Mouse (Mus musculus) neural tube, embryonic 11.5 days (tissue): Measurements from ENCODE around the gene Omp. TPM values are rescaled to one million over a fixed set of nuclear protein-coding genes. Genes with fewer than 3 reads are reported as not detected.

Source experiments
- ATAC-seq: fragments of 200-750 bp; cut with Nextera tagmentation; 2 replicates; pipeline ENCODE4 v1.8.0; 2017; ENCODE audit warnings: moderate number of reproducible peaks, mild to moderate bottlenecking, moderate TSS enrichment, moderate library complexity; ENCODE audit not compliant: insufficient read depth, low FRiP score, low TSS enrichment
- DNase-seq: peaks from one replicate; pipeline ENCODE4 v3.0.0-alpha.2; 2015; ENCODE audit warnings: low spot score
- H3K27ac ChIP-seq: fragments of 300-500 bp; sonication (generic); 2 replicates; pipeline ENCODE4 v1.5.1; 2014; ENCODE audit warnings: low read depth, mild to moderate bottlenecking, low read length
- H3K27me3 ChIP-seq: fragments of 300-500 bp; sonication (generic); 2 replicates; pipeline ENCODE4 v1.6.1; 2014; ENCODE audit warnings: mild to moderate bottlenecking, low read length, mixed read lengths; ENCODE audit not compliant: control insufficient read depth, insufficient read depth
- H3K36me3 ChIP-seq: fragments of 300-500 bp; sonication (generic); 2 replicates; pipeline ENCODE4 v1.6.1; 2014; ENCODE audit warnings: mild to moderate bottlenecking, low read length, moderate library complexity, mixed read lengths; ENCODE audit not compliant: control insufficient read depth, insufficient read depth
- H3K4me1 ChIP-seq: fragments of 300-500 bp; sonication (generic); 2 replicates; pipeline ENCODE4 v1.6.1; 2014; ENCODE audit warnings: low read length, mixed read lengths; ENCODE audit not compliant: control insufficient read depth, insufficient read depth
- H3K4me2 ChIP-seq: fragments of 300-500 bp; sonication (generic); 2 replicates; pipeline ENCODE4 v1.6.1; 2014; ENCODE audit warnings: low read depth, mild to moderate bottlenecking, moderate library complexity
- H3K4me3 ChIP-seq: fragments of 300-500 bp; sonication (generic); 2 replicates; pipeline ENCODE4 v1.5.1; 2014; ENCODE audit warnings: low read depth, low read length
- H3K9ac ChIP-seq: fragments of 300-500 bp; sonication (generic); 2 replicates; pipeline ENCODE4 v1.6.1; 2014; ENCODE audit warnings: mild to moderate bottlenecking, low read length
- H3K9me3 ChIP-seq: fragments of 300-500 bp; sonication (generic); 2 replicates; pipeline ENCODE4 v1.6.1; 2016; ENCODE audit warnings: low read length; ENCODE audit not compliant: control insufficient read depth
- WGBS: fragments of 180-500 bp; shearing (Covaris S2); extraction: QIAGEN DNeasy Blood & Tissue Kit; methylation state at CpG from one replicate; pipeline ENCODE4 v1.1.7; 2014; 5-methylcytosine and 5-hydroxymethylcytosine counted together
- polyA plus RNA-seq: library from polyadenylated mRNA; unstranded; fragments of >200 nt; fragmentation: Nextera tagmentation; extraction: Ambion mirVana; gene quantifications from 2 replicates; pipeline ENCODE4 v1.2.1, GENCODE M21; 2014

The Omp gene
- polyA plus RNA-seq, 1 experiment from 2014 or later = 0.24 TPM

DNA sequence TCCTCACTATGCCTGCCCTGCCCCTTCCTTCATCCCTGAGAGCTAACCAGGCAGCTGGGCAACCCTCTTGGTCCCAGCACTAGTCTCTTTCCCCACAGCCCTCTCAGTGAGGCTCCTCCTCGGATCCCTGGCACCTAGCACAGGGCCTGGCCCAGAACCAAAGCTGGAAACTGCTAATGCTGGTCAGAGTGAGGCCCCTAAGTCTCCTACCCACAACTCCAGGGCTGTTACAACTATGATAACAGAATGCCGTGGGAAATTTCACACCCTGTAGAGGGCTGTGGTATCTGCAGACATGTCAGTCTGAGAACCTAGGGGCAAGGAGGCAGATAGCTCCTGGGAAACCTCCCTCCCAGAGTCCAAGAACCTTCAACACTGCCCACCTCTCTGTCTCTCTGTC is 4.7 kb downstream of the Omp start:
- Histone ChIP-seq H3K9ac (no peak overlapping the region), H3K36me3 (no peaks in the 10 kb centered on the region), H3K9me3 (no peaks in the 10 kb centered on the region), H3K4me1 (no peaks in the 10 kb centered on the region), H3K4me3 (no peak overlapping the region), H3K27ac (no peak overlapping the region), H3K4me2 (no peak overlapping the region), H3K27me3 (no peaks in the 10 kb centered on the region)
- 47% methylated on average over 2 of the region's 2 CpGs for WGBS
- ATAC-seq (no peak), DNase-seq (no peak)

DNA sequence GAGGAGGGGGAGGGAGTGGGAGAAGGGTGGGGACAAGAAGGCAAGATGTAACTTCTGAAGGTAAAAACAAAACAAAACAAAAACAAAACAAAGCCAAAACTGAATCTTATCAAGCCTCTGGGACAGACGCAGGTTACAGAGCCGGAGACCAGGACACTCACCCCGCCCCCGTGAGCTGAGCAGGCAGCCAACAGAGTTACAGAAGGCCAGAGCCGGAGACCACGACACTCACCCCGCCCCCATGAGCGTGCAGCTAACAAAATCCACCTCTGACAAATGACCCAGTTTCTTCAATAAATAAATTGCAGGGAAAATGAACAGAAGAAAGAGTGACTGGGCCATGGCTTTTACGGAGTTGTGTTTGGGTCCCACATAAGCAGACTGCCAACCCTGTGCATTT is 6.1 kb downstream of the Omp start:
- WGBS = 32% methylated on average over 9 of the region's 9 CpGs
- H3K4me2 ChIP-seq = no peak overlapping the region
- H3K9ac ChIP-seq = no peak overlapping the region
- ATAC-seq = no peak
- no peaks in the 10 kb centered on the region for H3K27me3 ChIP-seq
- no peaks in the 10 kb centered on the region for H3K36me3 ChIP-seq
- no peaks in the 10 kb centered on the region for H3K9me3 ChIP-seq
- no peaks in the 10 kb centered on the region for H3K4me1 ChIP-seq
- no peak for DNase-seq
- no peak overlapping the region for H3K4me3 ChIP-seq
- H3K27ac ChIP-seq = no peak overlapping the region

DNA sequence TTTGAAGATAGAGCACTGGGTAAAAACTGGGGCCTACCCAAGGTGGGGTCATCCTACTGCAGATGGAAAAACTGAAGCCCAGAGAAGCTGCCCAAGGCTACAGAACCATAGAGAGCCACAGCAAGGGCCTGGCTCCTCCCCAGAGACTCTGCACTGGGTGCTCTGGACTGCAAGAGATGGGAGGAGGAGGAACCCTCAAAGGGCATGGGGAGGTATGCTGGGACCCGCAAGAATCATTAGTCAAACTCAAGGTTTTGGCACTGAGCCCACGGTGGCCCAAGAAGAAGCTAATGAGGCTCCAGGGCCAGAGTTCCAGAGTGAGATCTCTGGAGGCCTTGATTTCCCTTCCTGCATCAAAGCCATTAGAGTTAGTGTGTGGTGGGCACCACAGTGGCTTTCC is 7.3 kb downstream of the Omp start:
- DNase-seq = no peak
- H3K27ac ChIP-seq = no peak overlapping the region
- no peaks in the 10 kb centered on the region for H3K4me1 ChIP-seq
- H3K4me3 ChIP-seq = no peak overlapping the region
- no peaks in the 10 kb centered on the region for H3K36me3 ChIP-seq
- no peak overlapping the region for H3K4me2 ChIP-seq
- H3K9ac ChIP-seq = no peak overlapping the region
- no peaks in the 10 kb centered on the region for H3K27me3 ChIP-seq
- WGBS = 87% methylated on average over 2 of the region's 2 CpGs
- no peak for ATAC-seq
- no peaks in the 10 kb centered on the region for H3K9me3 ChIP-seq

DNA sequence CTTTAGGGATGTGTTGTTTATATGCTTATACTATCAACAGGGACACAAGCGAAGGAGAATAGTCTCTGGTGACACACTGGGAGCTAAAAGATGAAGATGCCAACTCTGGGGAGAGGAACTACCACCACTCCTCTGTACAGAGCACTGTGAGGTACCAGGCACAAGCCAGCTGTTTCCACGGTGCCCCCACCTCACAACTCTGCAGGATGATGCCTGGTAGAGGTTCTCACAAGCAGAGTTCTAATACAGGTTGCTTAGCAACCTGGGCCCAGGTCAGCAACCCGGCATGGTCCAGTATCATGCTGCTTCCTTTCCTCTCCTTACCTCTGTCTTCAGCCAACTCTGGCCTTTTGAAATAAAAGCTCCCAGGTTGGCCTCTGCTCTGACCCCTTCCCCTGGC is 7.7 kb downstream of the Omp start:
- Histone ChIP-seq H3K9ac (no peak overlapping the region), H3K27ac (no peak overlapping the region), H3K4me1 (no peaks in the 10 kb centered on the region), H3K4me2 (no peak overlapping the region), H3K4me3 (no peak overlapping the region), H3K9me3 (no peaks in the 10 kb centered on the region), H3K36me3 (no peaks in the 10 kb centered on the region), H3K27me3 (no peaks in the 10 kb centered on the region)
- DNase-seq = no peak
- ATAC-seq = no peak
- WGBS = 52% methylated on average over 3 of the region's 3 CpGs

DNA sequence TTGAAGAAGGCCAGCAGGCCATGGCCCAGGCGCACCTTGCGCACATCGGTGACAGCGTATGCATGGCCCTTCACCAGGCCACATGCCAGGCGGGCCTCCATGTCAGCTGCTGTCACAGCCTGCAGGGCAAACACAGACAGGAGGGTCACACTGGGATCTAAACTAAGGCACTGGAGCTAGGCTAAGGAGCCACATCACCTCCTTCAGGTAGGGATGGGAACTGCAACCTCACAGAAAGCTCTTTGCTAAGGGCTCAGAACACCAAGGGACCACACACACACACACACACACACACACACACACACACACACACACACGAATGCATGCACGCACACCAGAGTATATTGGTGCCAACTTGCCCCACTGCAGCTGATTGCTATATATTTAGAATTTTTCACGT is 13.6 kb downstream of the Omp start:
- H3K27me3 ChIP-seq = no peaks in the 10 kb centered on the region
- ATAC-seq (no peak), DNase-seq (no peak)
- H3K9me3 ChIP-seq = no peaks in the 10 kb centered on the region
- WGBS = 89% methylated on average over 8 of the region's 8 CpGs
- no peaks in the 10 kb centered on the region for H3K4me1 ChIP-seq
- H3K4me3 ChIP-seq = no peak overlapping the region
- H3K27ac ChIP-seq = no peak overlapping the region
- no peak overlapping the region for H3K9ac ChIP-seq
- no peaks in the 10 kb centered on the region for H3K36me3 ChIP-seq
- H3K4me2 ChIP-seq = no peak overlapping the region

DNA sequence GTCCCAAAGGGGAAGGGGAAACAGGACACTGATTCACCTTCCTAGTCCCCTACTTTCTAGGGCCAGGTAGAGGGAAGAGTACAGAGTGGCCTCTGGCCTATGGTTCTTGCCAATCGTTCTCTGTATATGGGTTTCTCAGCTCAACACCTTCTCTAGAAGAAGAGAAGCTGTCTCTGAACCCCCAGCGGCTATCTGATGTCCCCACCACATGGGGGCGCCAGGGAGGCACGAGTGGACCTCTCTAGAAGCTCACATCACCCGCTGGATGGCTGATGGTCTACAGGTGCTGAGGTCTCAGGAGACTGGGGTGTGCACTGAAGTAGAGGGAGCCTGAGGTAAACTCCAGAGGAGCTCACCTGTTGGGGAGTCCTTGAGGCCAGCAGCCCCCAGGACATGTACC is 19.8 kb downstream of the Omp start:
- Histone ChIP-seq H3K4me2 (no peak overlapping the region), H3K4me1 (no peaks in the 10 kb centered on the region), H3K27ac (no peak overlapping the region), H3K27me3 (no peaks in the 10 kb centered on the region), H3K9ac (no peak overlapping the region), H3K4me3 (no peak overlapping the region), H3K9me3 (no peaks in the 10 kb centered on the region), H3K36me3 (no peaks in the 10 kb centered on the region)
- DNase-seq (no peak), ATAC-seq (no peak)
- 43% methylated on average over 5 of the region's 5 CpGs for WGBS

DNA sequence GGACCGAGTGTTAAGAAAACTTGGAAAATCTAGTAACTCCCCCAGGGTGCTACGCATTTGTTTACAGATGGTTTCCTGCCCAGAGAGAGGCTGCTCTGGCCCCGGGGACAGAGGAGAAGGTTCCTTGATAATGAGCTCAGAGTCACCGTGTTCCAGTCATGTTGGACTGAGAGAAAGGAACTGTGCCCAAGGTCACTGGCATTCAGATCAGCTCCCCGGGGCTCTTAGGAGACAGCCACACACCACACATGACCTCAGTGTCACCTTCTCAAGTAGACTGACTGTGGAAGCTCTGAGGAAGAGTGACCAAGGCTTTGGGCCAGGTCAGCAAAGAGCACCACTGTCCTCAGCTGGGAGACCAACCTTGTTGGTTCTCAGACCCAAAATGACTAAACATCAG is 20.6 kb downstream of the Omp start:
- Histone ChIP-seq H3K4me3 (no peak overlapping the region), H3K4me2 (no peak overlapping the region), H3K36me3 (no peaks in the 10 kb centered on the region), H3K4me1 (no peaks in the 10 kb centered on the region), H3K27ac (no peak overlapping the region), H3K9ac (no peak overlapping the region), H3K27me3 (no peaks in the 10 kb centered on the region), H3K9me3 (no peaks in the 10 kb centered on the region)
- 69% methylated on average over 5 of the region's 5 CpGs for WGBS
- DNase-seq (no peak), ATAC-seq (no peak)

DNA sequence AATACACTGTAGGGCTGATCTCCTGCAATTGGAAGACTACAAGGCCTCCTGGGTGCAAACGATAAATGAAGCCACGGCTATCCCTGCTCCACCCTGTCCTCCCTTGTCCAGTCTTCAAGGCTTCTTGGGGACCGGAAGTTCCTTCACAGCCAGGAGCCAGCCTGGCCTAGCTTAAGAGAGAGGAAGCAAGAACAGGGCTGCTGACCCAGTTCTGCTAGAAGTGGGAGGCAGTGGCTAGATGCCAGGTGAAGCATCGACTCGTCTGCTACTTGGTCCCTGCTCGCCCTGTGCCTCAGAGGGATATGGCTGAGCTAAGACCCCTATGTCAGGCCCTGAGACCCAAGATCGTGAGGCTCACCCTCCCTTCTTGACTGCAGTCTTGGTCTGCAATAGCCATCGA is 23.6 kb downstream of the Omp start:
- 85% methylated on average over 8 of the region's 8 CpGs for WGBS
- no peak overlapping the region for H3K4me2 ChIP-seq
- H3K27me3 ChIP-seq = no peaks in the 10 kb centered on the region
- H3K36me3 ChIP-seq = no peaks in the 10 kb centered on the region
- DNase-seq (no peak), ATAC-seq (no peak)
- H3K4me3 ChIP-seq = no peak overlapping the region
- no peaks in the 10 kb centered on the region for H3K4me1 ChIP-seq
- no peaks in the 10 kb centered on the region for H3K9me3 ChIP-seq
- H3K27ac ChIP-seq = no peak overlapping the region
- H3K9ac ChIP-seq = no peak overlapping the region

DNA sequence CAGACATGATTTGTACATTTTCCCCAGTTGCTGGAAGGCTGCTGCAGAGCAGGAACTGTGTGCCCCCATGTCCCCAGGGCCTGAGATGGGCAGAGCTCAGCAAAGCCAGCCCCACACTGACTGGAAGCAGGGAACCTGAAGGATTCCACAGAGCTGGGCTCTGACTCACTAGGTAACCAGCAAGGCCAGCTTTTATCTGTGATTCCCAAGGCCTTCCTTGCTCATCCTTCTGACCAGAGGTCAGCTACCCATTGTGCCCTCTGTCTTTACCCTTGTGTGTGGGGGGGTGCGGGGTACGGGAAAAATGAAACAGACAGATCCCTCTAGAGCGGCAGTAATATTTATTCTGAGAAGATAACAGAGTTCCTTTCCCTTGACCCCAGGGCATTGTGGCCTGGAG is 24.1 kb downstream of the Omp start:
- H3K9me3 ChIP-seq = no peaks in the 10 kb centered on the region
- H3K27me3 ChIP-seq = no peaks in the 10 kb centered on the region
- H3K36me3 ChIP-seq = no peaks in the 10 kb centered on the region
- H3K4me2 ChIP-seq = no peak overlapping the region
- no peak for ATAC-seq
- no peak overlapping the region for H3K9ac ChIP-seq
- no peak overlapping the region for H3K27ac ChIP-seq
- DNase-seq = no peak
- WGBS = 91% methylated on average over 3 of the region's 3 CpGs
- H3K4me1 ChIP-seq = no peaks in the 10 kb centered on the region
- H3K4me3 ChIP-seq = no peak overlapping the region
